Mouse (Mus musculus) midbrain, embryonic 12.5 days (tissue): Measurements from ENCODE around the gene Gimap8. TPM values are rescaled to one million over a fixed set of nuclear protein-coding genes. Genes with fewer than 3 reads are reported as not detected.

Experiments
- ATAC-seq: fragments of 200-750 bp; cut with Nextera tagmentation; 2 replicates; pipeline ENCODE4 v1.8.0; 2017; ENCODE audit warnings: low read depth, moderate TSS enrichment, moderate library complexity; ENCODE audit not compliant: low FRiP score
- H3K27ac ChIP-seq: fragments of 300-500 bp; sonication (generic); replicated peaks from 2 replicates; pipeline ENCODE4 v1.5.1; 2016; ENCODE audit warnings: mild to moderate bottlenecking
- H3K27me3 ChIP-seq: fragments of 300-500 bp; sonication (generic); 2 replicates; pipeline ENCODE4 v1.6.1; 2016; ENCODE audit warnings: mild to moderate bottlenecking
- H3K36me3 ChIP-seq: fragments of 300-500 bp; sonication (generic); 2 replicates; pipeline ENCODE4 v1.6.1; 2016
- H3K4me1 ChIP-seq: fragments of 300-500 bp; sonication (generic); 2 replicates; pipeline ENCODE4 v1.6.1; 2016
- H3K4me2 ChIP-seq: fragments of 300-500 bp; sonication (generic); replicated peaks from 2 replicates; pipeline ENCODE4 v1.6.1; 2016; ENCODE audit warnings: mild to moderate bottlenecking, moderate library complexity
- H3K4me3 ChIP-seq: fragments of 300-500 bp; sonication (generic); 2 replicates; pipeline ENCODE4 v1.5.1; 2016; ENCODE audit warnings: mild to moderate bottlenecking
- H3K9ac ChIP-seq: fragments of 300-500 bp; sonication (generic); replicated peaks from 2 replicates; pipeline ENCODE4 v1.6.1; 2016; ENCODE audit warnings: mild to moderate bottlenecking, moderate library complexity
- H3K9me3 ChIP-seq: fragments of 300-500 bp; sonication (generic); 2 replicates; pipeline ENCODE4 v1.6.1; 2016; ENCODE audit warnings: mild to moderate bottlenecking
- WGBS: fragments of 180-500 bp; shearing (Covaris S2); methylation state at CpG from one replicate; pipeline ENCODE4 v1.1.7; 2016; 5-methylcytosine and 5-hydroxymethylcytosine counted together
- polyA plus RNA-seq: library from polyadenylated mRNA; unstranded; fragments of >200 nt; fragmentation: Nextera tagmentation; extraction: Ambion mirVana; gene quantifications from 2 replicates; pipeline ENCODE4 v1.2.1, GENCODE M21; 2016

The Gimap8 gene
- polyA plus RNA-seq, 1 experiment from 2014 or later: 0.45 TPM

GRCm38 (mm10) chr6:48698066-48698856 lies 51.2 kb downstream of the Gimap8 start:
- Histone ChIP-seq H3K36me3 (no peaks in the 10 kb centered on the region), H3K9ac (no peak overlapping the region), H3K9me3 (no peaks in the 10 kb centered on the region), H3K4me2 (no peak overlapping the region), H3K4me3 (no peak overlapping the region), H3K4me1 (no peaks in the 10 kb centered on the region), H3K27ac (no peak overlapping the region), H3K27me3 (no peaks in the 10 kb centered on the region)
- WGBS: 76% methylated on average over 7 of the region's 7 CpGs
- no peak for ATAC-seq

- 83% methylated on average over 3 of the region's 3 CpGs for WGBS
These were observed 51.9 kb downstream of the Gimap8 start for GRCm38 (mm10) chr6:48698888-48699287.

GRCm38 (mm10) chr6:48700251-48701075 lies 53.4 kb downstream of the Gimap8 start:
- H3K4me1 ChIP-seq: no peaks in the 10 kb centered on the region
- H3K9ac ChIP-seq: no peak overlapping the region
- H3K36me3 ChIP-seq: no peaks in the 10 kb centered on the region
- no peak overlapping the region for H3K27ac ChIP-seq
- H3K9me3 ChIP-seq: no peaks in the 10 kb centered on the region
- H3K4me2 ChIP-seq: no peak overlapping the region
- H3K4me3 ChIP-seq: no peak overlapping the region
- 52% methylated on average over 5 of the region's 5 CpGs for WGBS
- H3K27me3 ChIP-seq: no peaks in the 10 kb centered on the region
- no peak for ATAC-seq

More at GRCm38 (mm10) chr6:48698888-48699287, 51.9 kb downstream of the Gimap8 start:
- no peak overlapping the region for H3K4me3 ChIP-seq
- H3K9me3 ChIP-seq: no peaks in the 10 kb centered on the region
- no peaks in the 10 kb centered on the region for H3K4me1 ChIP-seq
- no peak overlapping the region for H3K4me2 ChIP-seq
- no peaks in the 10 kb centered on the region for H3K36me3 ChIP-seq
- H3K9ac ChIP-seq: no peak overlapping the region
- H3K27me3 ChIP-seq: no peaks in the 10 kb centered on the region
- ATAC-seq: no peak
- no peak overlapping the region for H3K27ac ChIP-seq

- Histone ChIP-seq H3K4me3 (no peak overlapping the region), H3K27me3 (no peaks in the 10 kb centered on the region), H3K27ac (no peak overlapping the region), H3K4me1 (no peaks in the 10 kb centered on the region), H3K36me3 (no peaks in the 10 kb centered on the region), H3K9me3 (no peaks in the 10 kb centered on the region), H3K9ac (no peak overlapping the region), H3K4me2 (no peak overlapping the region)
- WGBS: 86% methylated on average over 7 of the region's 7 CpGs
- no peak for ATAC-seq
These were observed 55.1 kb downstream of the Gimap8 start for GRCm38 (mm10) chr6:48702146-48702545.

- Histone ChIP-seq H3K9me3 (no peaks in the 10 kb centered on the region), H3K4me2 (no peak overlapping the region), H3K36me3 (no peaks in the 10 kb centered on the region), H3K4me1 (no peaks in the 10 kb centered on the region), H3K27ac (no peak overlapping the region), H3K9ac (no peak overlapping the region), H3K4me3 (no peak overlapping the region), H3K27me3 (no peaks in the 10 kb centered on the region)
- ATAC-seq: no peak
- 79% methylated on average over 5 of the region's 5 CpGs for WGBS
These were observed 55.6 kb downstream of the Gimap8 start for GRCm38 (mm10) chr6:48702601-48703000.

- Histone ChIP-seq H3K4me2 (no peak overlapping the region), H3K36me3 (no peaks in the 10 kb centered on the region), H3K9ac (no peak overlapping the region), H3K27me3 (no peaks in the 10 kb centered on the region), H3K4me3 (no peak overlapping the region), H3K9me3 (no peaks in the 10 kb centered on the region), H3K27ac (no peak overlapping the region), H3K4me1 (no peaks in the 10 kb centered on the region)
- ATAC-seq: no peak
These were observed 57.1 kb downstream of the Gimap8 start for GRCm38 (mm10) chr6:48704146-48704545.

GRCm38 (mm10) chr6:48706130-48706529 lies 59.1 kb downstream of the Gimap8 start:
- Histone ChIP-seq H3K9me3 (no peaks in the 10 kb centered on the region), H3K27ac (no peak overlapping the region), H3K36me3 (no peaks in the 10 kb centered on the region), H3K4me1 (no peaks in the 10 kb centered on the region), H3K9ac (no peak overlapping the region), H3K27me3 (no peaks in the 10 kb centered on the region), H3K4me2 (no peak overlapping the region), H3K4me3 (no peak overlapping the region)
- 31% methylated on average over 3 of the region's 3 CpGs for WGBS
- ATAC-seq: no peak

Other genes with a start within 250 kb of the Gimap8 start
- 19.9 and 22.9 TPM in 2 replicates for gene Zfp467, start 201.4 kb upstream of the Gimap8 start, polyA plus RNA-seq
- 0.10 and 0.22 TPM in 2 replicates for gene Sspo, start 199.0 kb upstream of the Gimap8 start, polyA plus RNA-seq
- 85.7 and 89.9 TPM in 2 replicates for gene Atp6v0e2, start 109.6 kb upstream of the Gimap8 start, polyA plus RNA-seq
- 18.1 and 22.3 TPM in 2 replicates for gene Lrrc61, start 92.4 kb upstream of the Gimap8 start, polyA plus RNA-seq
- gene Rarres2, start 74.4 kb upstream of the Gimap8 start, polyA plus RNA-seq: 1.7 and 3.1 TPM in 2 replicates
- not detected in 2 replicates for gene Gm45021, start 57.6 kb upstream of the Gimap8 start, polyA plus RNA-seq
- gene Repin1, start 53.4 kb upstream of the Gimap8 start, polyA plus RNA-seq: 50.1 and 54.1 TPM in 2 replicates
- 0.65 TPM in 1 of 2 replicates, not detected in the other for gene Gm44965, start 53.3 kb upstream of the Gimap8 start, polyA plus RNA-seq
- 13.3 and 15.7 TPM in 2 replicates for gene Zfp775, start 45.2 kb upstream of the Gimap8 start, polyA plus RNA-seq
- gene AI854703, start 20.5 kb upstream of the Gimap8 start, polyA plus RNA-seq: 1.4 and 1.5 TPM in 2 replicates
- 1.7 and 2.6 TPM in 2 replicates for gene Gimap9, start 28.9 kb downstream of the Gimap8 start, polyA plus RNA-seq
- 2.3 and 3.0 TPM in 2 replicates for gene Gimap4, start 37.3 kb downstream of the Gimap8 start, polyA plus RNA-seq
- gene Gimap6, start 61.0 kb downstream of the Gimap8 start, polyA plus RNA-seq: 5.7 and 6.9 TPM in 2 replicates
- not detected in 2 replicates for gene Gm28053, start 71.4 kb downstream of the Gimap8 start, polyA plus RNA-seq
- not detected in 2 replicates for gene Gimap7, start 71.4 kb downstream of the Gimap8 start, polyA plus RNA-seq
- gene Gimap1, start 91.8 kb downstream of the Gimap8 start, polyA plus RNA-seq: 5.0 and 5.5 TPM in 2 replicates
- gene Gimap5, start 99.0 kb downstream of the Gimap8 start, polyA plus RNA-seq: 0.87 and 0.97 TPM in 2 replicates
- not detected in 2 replicates for gene Gimap3, start 123.6 kb downstream of the Gimap8 start, polyA plus RNA-seq
- 18.5 and 18.6 TPM in 2 replicates for gene Tmem176a, start 193.7 kb downstream of the Gimap8 start, polyA plus RNA-seq
- 64.5 and 86.7 TPM in 2 replicates for gene Tmem176b, start 194.3 kb downstream of the Gimap8 start, polyA plus RNA-seq
- not detected in 2 replicates for gene Aoc1, start 225.7 kb downstream of the Gimap8 start, polyA plus RNA-seq